Mouse (Mus musculus) frontal cortex, postnatal 25 days (tissue): ENCODE measurements around the gene Hist2h2ac.
"Not testable (repeated sequence)": the region's sequence is repeated elsewhere in the genome, so short reads cannot be mapped to it uniquely, and the experiment has no call there.

Experiments used
- DNase-seq, 2 experiments: peaks; one replicate each; pipeline ENCODE4 v3.0.0; 2022; ENCODE audit warnings: low spot score in 2 of 2

The Hist2h2ac gene

DNA sequence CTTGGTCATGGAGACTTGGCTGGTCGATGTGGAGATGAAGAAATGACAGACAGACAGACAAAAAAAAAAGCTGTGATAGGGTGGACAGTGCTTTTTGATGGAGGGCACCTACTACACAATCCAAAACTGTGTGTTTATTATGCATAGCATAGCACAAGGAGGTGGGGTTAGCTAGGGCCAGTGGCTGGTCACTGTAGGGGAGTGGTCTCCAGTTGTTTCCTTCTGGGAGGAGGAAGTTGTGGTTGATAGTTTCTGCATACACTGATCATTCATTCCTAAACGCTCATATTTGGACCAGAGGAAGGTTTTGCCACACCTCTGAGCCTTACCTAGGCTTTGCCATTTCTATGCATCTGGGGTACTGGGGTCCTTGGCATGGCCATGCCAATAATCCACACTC lies 9.7 kb upstream of the Hist2h2ac start:
- no peak for DNase-seq

DNA sequence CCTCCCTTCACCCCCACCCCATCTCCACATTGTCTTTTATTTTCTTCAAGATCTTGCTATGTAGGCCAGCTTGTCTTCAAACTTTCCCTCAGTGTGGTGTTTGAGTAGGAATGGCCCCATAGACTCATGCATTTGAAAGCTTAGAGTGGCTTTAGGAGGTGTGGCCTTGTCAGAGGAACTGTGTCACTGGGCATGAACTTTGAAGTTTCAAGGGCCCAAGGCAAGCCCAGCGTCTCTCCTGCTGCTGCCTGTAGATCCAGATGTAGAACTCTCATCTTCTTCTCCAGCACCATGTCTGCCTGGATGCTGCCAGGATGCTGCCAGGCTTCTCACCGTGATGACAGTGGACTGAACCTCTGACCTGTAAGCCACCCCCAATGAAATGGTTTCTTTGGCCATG lies 8.1 kb upstream of the Hist2h2ac start:
- no peak for DNase-seq

DNA sequence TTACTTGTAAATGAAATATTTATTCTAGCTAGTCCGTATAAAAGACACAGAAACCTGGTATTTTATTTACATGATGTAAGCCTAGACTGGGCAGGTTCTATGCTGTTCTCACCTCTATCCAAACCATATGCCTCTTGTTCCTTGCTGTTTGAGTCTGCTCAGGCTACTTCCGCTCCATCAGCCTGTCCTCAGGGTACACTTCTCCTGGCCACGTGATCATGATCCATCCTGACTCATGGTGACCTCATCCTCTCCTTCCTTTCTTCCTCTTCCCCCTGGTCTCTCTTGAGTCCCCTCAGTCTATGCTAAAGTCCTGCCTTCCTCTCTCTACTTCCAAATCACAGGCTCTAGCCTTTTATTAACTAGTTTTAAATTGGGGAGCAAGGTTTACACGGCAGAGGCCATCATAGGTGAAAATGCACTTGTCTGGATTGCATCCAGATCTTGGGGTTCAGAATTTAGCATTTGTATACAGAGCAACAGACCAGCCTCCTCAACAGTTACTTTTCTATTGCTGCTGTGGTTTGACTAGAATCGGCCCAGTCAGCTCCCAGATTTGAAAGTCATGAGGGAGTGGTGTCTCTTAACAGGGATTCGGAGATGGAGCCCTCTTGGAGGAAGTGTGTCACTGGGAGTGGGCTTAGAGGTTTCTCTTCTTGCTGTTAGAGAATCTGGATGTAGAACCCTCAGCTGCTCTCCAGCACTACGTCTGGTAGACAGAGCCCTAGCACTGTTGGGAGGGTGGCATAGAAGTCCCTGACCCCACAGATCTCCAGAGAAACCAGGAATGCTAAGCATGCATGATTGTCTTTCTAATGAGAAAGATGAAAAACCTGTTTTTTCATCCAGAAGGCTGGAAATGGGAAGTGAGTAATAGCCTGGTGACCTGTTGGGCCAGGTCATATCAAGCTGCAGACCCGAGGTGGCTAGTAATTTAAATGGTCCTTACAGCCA lies 6.3 kb upstream of the Hist2h2ac start:
- no peak for DNase-seq

GRCm38 (mm10) chr3:96225421-96225820 lies 4.7 kb upstream of the Hist2h2ac start:
- DNase-seq, result no peak

GRCm38 (mm10) chr3:96222774-96223173 lies 2.1 kb upstream of the Hist2h2ac start:
- DNase-seq, result no peak

GRCm38 (mm10) chr3:96221640-96222038 lies 959 bp upstream of the Hist2h2ac start:
- DNase-seq, result no peak

- not testable (repeated sequence) for DNase-seq
Observed at GRCm38 (mm10) chr3:96220131-96220764, 432 bp downstream of the Hist2h2ac start.

DNA sequence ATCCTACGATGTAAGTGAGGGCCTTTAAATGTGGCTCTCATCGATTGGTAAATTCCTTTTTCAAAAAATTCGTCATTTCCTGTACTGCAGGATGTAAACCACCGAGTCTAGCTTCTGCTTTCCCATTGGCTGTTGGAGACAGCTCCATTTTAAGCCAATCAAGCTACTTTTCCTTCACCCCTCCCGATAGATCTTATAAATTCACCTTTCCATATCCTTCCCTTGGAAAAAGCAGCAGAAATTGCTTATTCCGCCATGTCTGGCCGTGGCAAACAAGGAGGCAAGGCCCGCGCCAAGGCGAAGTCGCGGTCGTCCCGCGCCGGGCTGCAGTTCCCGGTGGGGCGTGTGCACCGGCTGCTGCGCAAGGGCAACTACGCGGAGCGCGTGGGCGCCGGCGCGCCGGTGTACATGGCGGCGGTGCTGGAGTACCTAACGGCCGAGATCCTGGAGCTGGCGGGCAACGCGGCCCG lies 984 bp downstream of the Hist2h2ac start, which contains the start of the genes Bola1 and Hist2h2ab:
Gene Bola1 (minus strand): TSS at position 49 of the 470 bp plus-strand sequence.
Gene Hist2h2ab (plus strand): TSS at position 205 of the 470 bp plus-strand sequence.
- DNase-seq, result peak; percentile 66 to 67

DNA sequence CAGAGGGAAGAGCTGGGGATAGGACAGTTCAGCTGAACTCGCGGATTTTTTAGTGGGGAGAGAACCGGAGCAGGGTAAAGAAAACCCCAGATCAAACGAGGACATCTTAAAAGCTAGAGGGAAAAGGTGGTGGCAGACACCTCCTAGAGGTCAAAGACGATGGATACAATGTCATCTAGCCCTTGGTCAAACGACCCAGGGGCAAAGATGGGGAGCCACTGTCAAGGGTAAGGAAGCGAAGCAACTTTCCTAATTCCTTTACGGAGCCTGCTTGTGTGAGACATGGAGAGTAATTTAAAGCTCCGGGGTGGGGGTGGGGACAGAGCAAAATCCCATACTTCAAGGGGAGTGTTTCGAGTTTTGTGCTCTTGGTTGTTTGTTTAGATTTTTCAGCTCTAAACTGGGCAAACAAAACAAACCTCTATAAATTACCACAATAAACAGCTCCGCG lies 1.5 kb downstream of the Hist2h2ac start:
- no peak for DNase-seq

- no peak for DNase-seq
Observed at GRCm38 (mm10) chr3:96209242-96209641, 11.4 kb downstream of the Hist2h2ac start.

GRCm38 (mm10) chr3:96207819-96208218 lies 12.9 kb downstream of the Hist2h2ac start:
- no peak for DNase-seq

GRCm38 (mm10) chr3:96199731-96200130 lies 20.9 kb downstream of the Hist2h2ac start:
- no peak for DNase-seq

DNA sequence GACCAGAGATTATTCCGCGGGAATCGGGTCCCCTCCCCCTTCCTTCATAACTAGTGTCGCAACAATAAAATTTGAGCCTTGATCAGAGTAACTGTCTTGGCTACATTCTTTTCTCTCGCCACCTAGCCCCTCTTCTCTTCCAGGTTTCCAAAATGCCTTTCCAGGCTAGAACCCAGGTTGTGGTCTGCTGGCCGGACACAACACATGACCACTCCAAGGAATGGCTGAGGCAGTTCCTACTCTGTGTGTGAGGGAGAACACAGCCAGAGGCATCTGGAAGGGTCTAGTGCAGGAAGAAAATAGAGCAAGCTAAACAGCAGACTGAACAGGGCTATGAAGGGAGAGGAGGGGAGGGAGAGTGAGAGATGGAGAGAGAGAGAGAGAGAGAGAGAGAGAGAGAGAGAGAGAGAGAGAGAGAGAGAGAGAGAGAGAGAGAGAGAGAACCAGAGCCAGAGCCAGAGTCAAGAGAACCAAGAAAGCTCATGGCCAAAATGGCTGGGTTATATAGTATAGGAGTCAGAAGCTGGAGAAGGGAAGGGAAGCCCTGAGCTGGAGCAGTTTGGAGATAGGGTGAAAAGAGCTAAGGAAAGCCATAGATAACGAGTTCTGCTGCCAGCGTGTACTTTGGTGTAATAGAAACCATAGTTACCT lies 22.0 kb downstream of the Hist2h2ac start:
- DNase-seq, result not testable (repeated sequence)

- no peak for DNase-seq
Observed at GRCm38 (mm10) chr3:96198181-96198580, 22.5 kb downstream of the Hist2h2ac start.

DNA sequence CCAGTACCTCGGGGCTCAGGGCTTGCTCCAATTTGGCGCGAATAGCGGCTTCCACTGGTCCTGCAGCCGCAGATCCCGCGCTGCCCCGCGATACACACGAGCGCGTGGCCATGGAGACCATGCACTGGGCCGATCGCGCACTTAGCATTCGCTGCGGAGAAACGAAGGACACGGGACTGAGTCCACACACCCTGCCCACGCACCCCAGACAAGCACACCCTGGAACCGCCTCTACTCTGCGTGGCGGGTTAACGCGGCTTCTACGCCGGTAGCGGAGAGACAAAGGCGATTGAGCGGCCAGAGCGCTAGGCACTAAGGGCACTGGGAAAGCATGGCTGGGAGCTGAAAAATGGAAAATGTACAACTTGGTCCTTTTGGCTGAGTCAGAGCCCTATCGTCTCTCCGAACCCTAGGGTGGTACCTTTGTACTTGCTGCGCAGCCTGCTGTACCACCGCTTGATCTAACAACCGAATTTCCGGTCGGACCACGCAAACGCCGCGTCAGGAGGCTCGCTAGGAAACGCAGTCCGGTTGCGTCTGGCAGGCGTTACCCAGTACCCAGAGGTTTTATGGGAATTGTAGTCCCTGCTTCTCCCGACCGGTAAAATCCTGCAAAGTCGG lies 23.4 kb downstream of the Hist2h2ac start:
- peak; percentile 80 to 89 for DNase-seq

DNA sequence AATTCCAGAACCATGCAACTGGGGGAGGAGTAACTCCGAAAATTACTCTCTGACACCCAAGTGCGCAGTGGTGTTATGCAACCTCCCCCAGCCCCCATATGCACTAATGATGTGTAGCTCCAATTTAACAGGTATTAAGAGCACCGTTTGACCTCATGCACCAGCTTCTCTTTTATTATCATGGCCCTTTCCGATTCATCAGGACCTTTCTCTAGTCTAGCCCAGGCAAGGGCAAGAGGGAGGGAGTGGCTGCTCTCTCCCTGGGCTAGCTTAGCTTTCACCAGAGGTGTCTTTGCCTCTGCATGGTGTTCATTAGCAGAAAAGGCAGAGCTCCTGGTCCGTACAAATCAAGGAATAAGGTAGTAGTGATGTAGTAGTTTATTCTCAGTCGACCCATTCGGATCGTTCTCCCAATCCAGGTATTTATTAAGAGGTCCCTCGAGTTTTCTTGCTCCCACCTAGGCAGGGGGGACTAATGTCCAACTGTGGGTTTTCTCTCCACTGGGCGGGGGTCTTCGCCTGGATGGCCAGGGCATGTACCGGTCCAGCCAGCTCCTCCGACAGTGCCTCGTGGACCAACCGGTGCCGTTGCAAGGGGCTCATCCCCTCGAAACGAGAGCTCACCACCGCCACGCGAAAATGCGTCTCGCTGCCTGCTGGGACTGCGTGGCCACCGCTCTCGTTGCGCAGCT lies 24.1 kb downstream of the Hist2h2ac start:
- DNase-seq, result no peak

DNA sequence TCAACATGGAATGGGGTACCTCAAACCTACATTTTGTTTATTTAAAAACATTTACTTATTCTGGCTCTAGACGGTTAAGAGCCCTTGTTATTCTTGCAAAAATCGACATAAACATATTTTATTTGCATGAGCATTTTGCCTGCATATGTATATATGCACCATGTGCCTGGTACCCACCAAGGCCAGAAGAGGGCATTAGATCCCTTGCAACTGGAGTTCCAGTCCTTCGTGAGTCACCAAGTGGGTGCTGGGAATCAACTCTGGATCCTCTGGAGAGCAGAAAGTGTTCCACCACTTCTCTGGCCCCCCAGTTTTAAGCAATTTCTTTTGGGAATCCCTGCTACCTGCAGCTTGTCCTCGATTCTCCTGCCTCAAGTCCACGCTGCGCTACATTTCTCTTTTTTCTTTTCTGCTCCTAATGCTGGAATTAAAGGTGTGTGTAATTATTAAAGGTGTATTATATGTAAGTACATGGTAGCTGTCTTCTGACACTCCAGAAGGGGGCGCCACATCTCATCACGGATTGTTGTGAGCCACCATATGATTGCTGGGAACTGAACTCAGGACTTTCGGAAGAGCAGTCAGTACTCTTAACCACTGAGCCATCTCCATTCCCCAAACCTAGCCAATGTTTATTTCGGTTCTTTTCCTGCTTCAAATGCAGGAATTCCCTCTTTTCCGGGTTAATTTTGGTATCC lies 24.9 kb downstream of the Hist2h2ac start:
- DNase-seq, result no peak

GRCm38 (mm10) chr3:96194966-96195365 lies 25.7 kb downstream of the Hist2h2ac start:
- no peak for DNase-seq

DNA sequence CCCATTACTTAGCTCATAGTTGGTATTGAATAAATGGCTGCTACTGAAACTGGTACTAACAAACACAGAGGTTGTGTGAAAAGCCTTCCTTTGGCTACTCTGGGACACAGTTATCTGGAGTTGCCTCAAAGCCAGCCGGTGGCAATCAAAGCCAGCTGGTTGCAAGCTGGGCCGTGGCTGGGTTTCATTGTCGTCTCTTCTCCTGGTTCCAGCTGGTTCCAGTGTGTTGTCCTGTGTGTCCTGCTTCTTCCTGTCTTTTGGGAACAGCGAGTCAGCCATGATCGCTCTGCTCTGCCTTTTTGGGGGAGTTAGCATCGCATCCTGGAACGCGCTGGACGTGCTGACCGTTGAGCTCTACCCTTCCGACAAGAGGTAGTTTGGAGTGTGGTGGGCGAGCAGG lies 27.7 kb downstream of the Hist2h2ac start:
- DNase-seq, result no peak

GRCm38 (mm10) chr3:96182382-96182776 lies 38.3 kb downstream of the Hist2h2ac start:
- no peak for DNase-seq
